Mouse (Mus musculus) leukemia stem cell, adult 10-12 weeks (primary cell): ENCODE data around the gene Gdap2. TPM values are rescaled to one million over a fixed set of nuclear protein-coding genes. Genes with fewer than 3 reads are reported as not detected.

Experiments
- polyA plus RNA-seq: library from polyadenylated mRNA; stranded (reverse); fragments of >175 nt; gene quantifications from 2 replicates; pipeline ENCODE4 v1.2.3, GENCODE M21; 2012; ENCODE audit warnings: low replicate concordance

The Gdap2 gene
- polyA plus RNA-seq, result 0.28 and 0.81 TPM in 2 replicates

DNA sequence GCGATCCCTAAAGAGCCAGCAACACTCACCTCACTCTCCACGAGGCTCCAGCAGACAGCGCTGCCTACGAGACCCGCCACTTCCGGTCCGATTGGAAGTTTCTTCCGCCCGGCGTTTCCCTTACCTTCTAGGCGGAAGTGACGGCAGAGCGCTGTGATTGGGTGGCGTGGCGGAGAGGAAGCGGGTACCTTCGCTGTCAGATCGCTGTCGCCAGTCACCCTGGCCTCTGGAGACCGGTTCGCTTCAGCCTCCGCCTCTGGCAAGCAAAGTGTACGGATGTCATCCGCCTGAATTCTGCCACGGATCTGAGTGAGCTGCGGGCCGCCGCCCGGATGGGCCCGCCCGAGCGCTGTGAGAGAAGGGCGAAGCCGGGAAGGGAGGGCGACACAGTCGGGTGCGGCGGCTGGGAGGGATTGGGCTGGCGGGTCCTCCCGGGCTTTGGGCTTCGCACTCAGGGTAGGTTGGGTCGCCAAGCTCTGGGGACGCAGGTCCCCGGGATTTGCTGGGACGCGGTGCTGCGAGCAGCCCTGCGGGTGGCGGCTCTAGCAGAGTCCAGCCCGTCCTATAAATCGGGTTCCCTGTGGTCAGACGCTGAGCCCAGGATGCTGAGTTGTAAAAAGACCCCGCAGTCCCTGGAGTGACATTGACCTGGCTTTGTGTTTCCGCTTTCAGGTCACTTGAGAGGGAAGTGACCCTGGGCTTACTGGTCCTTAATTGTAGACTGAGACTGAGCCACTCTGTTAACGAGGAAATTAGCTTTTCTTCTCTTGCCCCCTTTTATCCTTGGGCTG lies at the start of gene Gdap2, which contains the start of gene Wdr3:
TSS of gene Gdap2 (plus strand) at position 67 of the 791 bp plus-strand sequence.
TSS of gene Wdr3 (minus strand) at position 93 of the 791 bp plus-strand sequence.

Other genes with a start within 250 kb of the Gdap2 start
- 2.4 and 3.8 TPM in 2 replicates for gene Wdr3, start within 50 bp of the Gdap2 start, polyA plus RNA-seq